Mouse (Mus musculus) lung, embryonic 16.5 days (tissue): ENCODE measurements at regions not wholly inside any gene's neighbourhood (a gene's known extent, or its start where the extent isn't known, plus 50 kb on each side); places are given as distances from the start of the nearest gene placed in this dataset.

ENCODE experiments used
- ATAC-seq: fragments of 200-750 bp; cut with Nextera tagmentation; 2 replicates; pipeline ENCODE4 v1.8.0; 2017; ENCODE audit warnings: low read depth, mild to moderate bottlenecking, moderate library complexity
- H3K27ac ChIP-seq: fragments of 300-500 bp; sonication (generic); 2 replicates; pipeline ENCODE4 v1.5.1; 2014; ENCODE audit warnings: mild to moderate bottlenecking, control low read depth, low read length
- H3K27me3 ChIP-seq: fragments of 300-500 bp; sonication (generic); 2 replicates; pipeline ENCODE4 v1.6.1; 2014; ENCODE audit warnings: low read depth, low read length, mixed read lengths; ENCODE audit not compliant: control insufficient read depth, insufficient read depth
- H3K36me3 ChIP-seq: fragments of 300-500 bp; sonication (generic); 2 replicates; pipeline ENCODE4 v1.6.1; 2014; ENCODE audit warnings: low read length; ENCODE audit not compliant: control insufficient read depth, insufficient read depth
- H3K4me1 ChIP-seq: fragments of 300-500 bp; sonication (generic); replicated peaks from 2 replicates; pipeline ENCODE4 v1.6.1; 2014; ENCODE audit warnings: low read length, mixed read lengths; ENCODE audit not compliant: control insufficient read depth, insufficient read depth
- H3K4me2 ChIP-seq: fragments of 300-500 bp; sonication (generic); 2 replicates; pipeline ENCODE4 v1.6.1; 2014; ENCODE audit warnings: low read depth, low read length, control low read depth
- H3K4me3 ChIP-seq: fragments of 300-500 bp; sonication (generic); 2 replicates; pipeline ENCODE4 v1.5.1; 2014; ENCODE audit warnings: mild to moderate bottlenecking, low read length, control low read depth
- H3K9ac ChIP-seq: fragments of 300-500 bp; sonication (generic); 2 replicates; pipeline ENCODE4 v1.6.1; 2014; ENCODE audit warnings: low read length, control low read depth
- H3K9me3 ChIP-seq: fragments of 300-500 bp; sonication (generic); 2 replicates; pipeline ENCODE4 v1.6.1; 2016; ENCODE audit warnings: low read length; ENCODE audit not compliant: control insufficient read depth
- WGBS: fragments of 180-500 bp; shearing (Covaris S2); extraction: QIAGEN DNeasy Blood & Tissue Kit; methylation state at CpG from one replicate; pipeline ENCODE4 v1.1.7; 2014; 5-methylcytosine and 5-hydroxymethylcytosine counted together

DNA sequence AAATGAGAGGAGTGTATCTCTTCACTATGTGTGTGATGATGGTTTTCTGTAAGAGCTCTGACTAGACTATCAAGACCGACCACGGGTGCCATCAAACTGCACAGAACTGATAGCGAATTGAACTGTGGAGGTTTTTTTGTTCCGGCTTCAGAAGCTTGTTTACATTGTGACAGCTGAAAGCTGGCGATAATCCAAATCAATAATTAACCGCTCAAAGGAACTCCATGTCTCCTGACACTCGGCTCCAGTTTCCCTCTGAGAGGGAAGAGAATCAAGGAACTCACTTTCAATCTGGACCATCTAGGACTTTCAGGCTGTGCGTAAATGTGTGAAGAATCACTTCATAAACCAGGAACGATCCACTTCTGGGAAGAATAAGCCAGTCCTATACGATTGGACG is 289.0 kb upstream of the Syt1 start:
- H3K9ac ChIP-seq = no peak overlapping the region
- H3K27ac ChIP-seq = no peak overlapping the region
- H3K9me3 ChIP-seq = no peaks in the 10 kb centered on the region
- no peaks in the 10 kb centered on the region for H3K4me1 ChIP-seq
- peak overlapping the region; percentile 29; the same call in 1 of the 2 replicates for H3K4me2 ChIP-seq
- no peak overlapping the region for H3K4me3 ChIP-seq
- peak; percentile 23; the same call in 1 of the 2 replicates for ATAC-seq
- H3K27me3 ChIP-seq = no peaks in the 10 kb centered on the region
- WGBS = 16% methylated on average over 11 of the region's 11 CpGs
- no peaks in the 10 kb centered on the region for H3K36me3 ChIP-seq

DNA sequence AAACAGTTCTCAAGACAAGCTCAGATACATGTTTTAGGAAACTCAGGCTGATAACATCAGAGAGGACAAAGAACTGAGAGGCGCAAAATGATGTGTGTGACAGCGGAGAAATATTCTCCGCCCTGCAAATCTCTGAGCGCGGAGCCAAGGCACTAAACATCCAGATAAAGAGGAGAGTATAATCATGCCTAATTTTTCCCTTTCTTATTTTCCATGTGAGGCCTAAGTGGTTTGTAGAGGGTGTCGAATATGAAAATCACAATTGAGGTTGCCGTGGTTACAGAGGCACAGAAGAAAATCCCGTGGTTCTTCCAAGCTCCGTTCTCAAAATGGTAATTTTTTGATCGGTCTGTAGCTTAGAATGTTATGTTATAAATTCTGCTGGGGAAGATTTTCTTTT is 272.6 kb upstream of the Syt1 start:
- no peaks in the 10 kb centered on the region for H3K36me3 ChIP-seq
- no peak overlapping the region for H3K9ac ChIP-seq
- H3K4me3 ChIP-seq = no peak overlapping the region
- 68% methylated on average over 10 of the region's 10 CpGs for WGBS
- no peaks in the 10 kb centered on the region for H3K27me3 ChIP-seq
- no peaks in the 10 kb centered on the region for H3K9me3 ChIP-seq
- H3K27ac ChIP-seq = peak overlapping the region; percentile 8; the same call in 1 of the 2 replicates
- no peaks in the 10 kb centered on the region for H3K4me1 ChIP-seq
- ATAC-seq = peak; percentile 31; the same call in 1 of the 2 replicates
- no peak overlapping the region for H3K4me2 ChIP-seq

DNA sequence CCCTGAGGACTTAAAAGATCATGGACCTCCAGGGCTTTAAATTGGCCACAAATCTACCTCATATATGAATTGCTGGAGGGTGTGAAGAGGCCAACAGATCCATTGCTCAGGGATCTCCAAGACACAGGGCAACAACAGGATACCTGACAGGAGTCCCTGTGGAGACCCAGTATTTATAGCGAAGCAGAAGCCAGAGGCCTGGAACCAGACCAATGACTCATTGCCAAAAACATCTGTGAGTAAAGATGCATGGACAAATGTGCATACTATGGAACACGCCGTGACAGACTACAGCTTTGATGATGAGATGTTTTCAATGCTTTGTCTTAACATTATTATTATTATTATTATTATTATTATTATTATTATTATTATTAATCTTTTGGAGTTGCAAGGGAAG is 239.0 kb upstream of the Syt1 start:
- no peaks in the 10 kb centered on the region for H3K27me3 ChIP-seq
- H3K4me3 ChIP-seq = no peak overlapping the region
- H3K36me3 ChIP-seq = no peaks in the 10 kb centered on the region
- no peak overlapping the region for H3K27ac ChIP-seq
- no peak overlapping the region for H3K4me2 ChIP-seq
- H3K4me1 ChIP-seq = no peaks in the 10 kb centered on the region
- no peaks in the 10 kb centered on the region for H3K9me3 ChIP-seq
- ATAC-seq = no peak
- no peak overlapping the region for H3K9ac ChIP-seq
- WGBS = 84% methylated on average over 3 of the region's 3 CpGs

DNA sequence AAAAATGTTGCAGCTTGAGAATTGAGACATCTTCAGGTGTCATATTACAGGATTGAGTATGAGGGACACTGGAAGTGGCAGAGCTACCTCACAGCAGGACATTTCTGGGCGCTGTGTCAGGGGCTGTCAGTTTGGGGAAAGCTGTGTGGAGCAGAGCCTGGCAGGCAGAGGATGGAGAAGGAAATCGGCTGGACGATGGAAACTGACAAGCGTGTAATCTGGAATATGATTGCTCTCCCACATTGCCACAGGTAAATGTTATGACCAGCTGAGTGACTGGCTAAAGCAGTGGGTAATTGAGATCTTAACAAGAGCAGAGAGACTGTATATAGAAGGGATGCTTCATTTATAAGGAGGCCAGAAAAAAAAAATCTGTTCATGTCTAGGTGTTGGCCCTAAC is 235.5 kb upstream of the Syt1 start:
- Histone ChIP-seq H3K4me3 (no peak overlapping the region), H3K27me3 (no peaks in the 10 kb centered on the region), H3K4me2 (no peak overlapping the region), H3K9ac (no peak overlapping the region), H3K4me1 (no peaks in the 10 kb centered on the region), H3K9me3 (no peaks in the 10 kb centered on the region), H3K36me3 (no peaks in the 10 kb centered on the region), H3K27ac (no peak overlapping the region)
- no peak for ATAC-seq
- WGBS = 46% methylated on average over 4 of the region's 4 CpGs

DNA sequence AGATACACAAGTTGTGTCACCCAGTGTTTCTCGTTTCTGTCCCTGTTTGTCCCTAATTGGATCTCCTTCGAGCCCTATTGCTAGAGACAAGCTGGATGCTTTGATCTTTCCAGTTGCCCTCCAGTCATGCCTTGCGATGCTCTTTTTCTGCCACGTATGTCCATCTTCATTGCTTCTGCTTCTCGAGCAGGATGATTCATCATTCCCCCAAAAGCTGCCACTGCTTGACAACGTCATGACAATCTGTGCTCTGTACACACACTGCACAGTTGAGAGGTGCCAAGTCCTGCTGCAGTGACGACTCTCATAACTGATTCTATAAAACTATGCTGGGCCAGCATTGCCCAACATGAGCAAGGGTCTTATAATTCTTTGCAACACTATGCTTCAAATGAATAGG is 226.2 kb upstream of the Syt1 start:
- no peak overlapping the region for H3K4me3 ChIP-seq
- H3K36me3 ChIP-seq = no peaks in the 10 kb centered on the region
- H3K9me3 ChIP-seq = no peaks in the 10 kb centered on the region
- no peak overlapping the region for H3K27ac ChIP-seq
- 64% methylated on average over 7 of the region's 7 CpGs for WGBS
- H3K27me3 ChIP-seq = no peaks in the 10 kb centered on the region
- no peaks in the 10 kb centered on the region for H3K4me1 ChIP-seq
- H3K4me2 ChIP-seq = no peak overlapping the region
- no peak overlapping the region for H3K9ac ChIP-seq
- ATAC-seq = no peak

DNA sequence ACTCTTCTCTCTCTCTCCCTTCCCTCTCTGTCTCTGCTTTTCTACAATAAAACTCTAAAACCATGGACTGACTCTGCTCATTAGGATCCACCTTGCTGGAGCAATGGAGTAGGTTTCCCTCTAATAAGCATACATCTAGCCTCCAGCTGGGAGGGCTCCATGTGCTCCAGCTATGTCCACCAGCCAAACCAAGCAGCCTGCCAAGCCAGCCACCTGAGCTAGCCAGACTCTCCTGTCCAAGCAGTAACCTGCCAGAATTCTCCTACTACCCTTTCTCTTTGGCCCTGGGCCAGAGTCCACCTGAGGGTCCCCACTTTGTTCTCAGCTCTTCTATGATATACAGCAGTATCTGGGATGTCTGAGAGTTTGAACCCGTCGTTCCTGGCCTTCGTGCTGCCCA is 216.2 kb upstream of the Syt1 start:
- Histone ChIP-seq H3K36me3 (no peaks in the 10 kb centered on the region), H3K9me3 (no peaks in the 10 kb centered on the region), H3K9ac (no peak overlapping the region), H3K27me3 (no peaks in the 10 kb centered on the region), H3K4me2 (no peak overlapping the region), H3K27ac (no peak overlapping the region), H3K4me3 (no peak overlapping the region), H3K4me1 (no peaks in the 10 kb centered on the region)
- 86% methylated on average over 3 of the region's 3 CpGs for WGBS
- no peak for ATAC-seq

DNA sequence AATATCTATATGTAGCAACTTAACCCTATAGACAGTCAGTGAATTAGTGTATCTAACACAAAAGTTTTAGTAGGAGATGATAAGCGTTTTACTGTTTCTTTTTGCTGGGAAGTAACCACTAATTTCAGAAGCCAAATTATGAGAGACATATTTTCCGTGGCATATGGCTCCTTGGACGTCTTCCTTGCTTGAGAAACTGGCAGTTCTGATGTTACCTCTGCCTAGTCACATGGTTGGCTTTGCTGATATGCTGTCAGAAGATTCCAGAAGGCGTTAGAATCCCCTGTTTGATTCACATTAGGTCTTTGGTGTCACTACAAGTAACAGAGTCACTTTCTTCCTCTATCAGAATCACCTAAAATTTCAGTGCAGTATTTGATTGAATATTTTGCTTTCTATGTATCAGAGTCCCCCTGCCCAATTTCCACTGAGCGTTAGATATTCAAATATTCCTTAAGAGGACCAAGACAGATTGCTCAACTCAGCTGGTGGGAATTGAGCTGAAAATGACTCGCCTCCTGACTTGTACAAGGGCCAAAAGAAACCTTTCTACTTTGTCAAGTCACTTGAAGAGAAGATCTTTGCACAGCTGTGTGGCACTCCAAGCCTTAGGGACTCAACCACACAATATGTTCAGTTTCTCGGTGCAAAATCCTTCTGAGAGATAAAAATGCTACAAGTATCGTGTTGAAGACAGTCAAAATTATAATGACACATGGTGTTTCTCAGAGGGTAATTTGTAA is 178.2 kb upstream of the Syt1 start:
- WGBS = 55% methylated on average over 8 of the region's 8 CpGs
- no peak overlapping the region for H3K27ac ChIP-seq
- ATAC-seq = no peak

DNA sequence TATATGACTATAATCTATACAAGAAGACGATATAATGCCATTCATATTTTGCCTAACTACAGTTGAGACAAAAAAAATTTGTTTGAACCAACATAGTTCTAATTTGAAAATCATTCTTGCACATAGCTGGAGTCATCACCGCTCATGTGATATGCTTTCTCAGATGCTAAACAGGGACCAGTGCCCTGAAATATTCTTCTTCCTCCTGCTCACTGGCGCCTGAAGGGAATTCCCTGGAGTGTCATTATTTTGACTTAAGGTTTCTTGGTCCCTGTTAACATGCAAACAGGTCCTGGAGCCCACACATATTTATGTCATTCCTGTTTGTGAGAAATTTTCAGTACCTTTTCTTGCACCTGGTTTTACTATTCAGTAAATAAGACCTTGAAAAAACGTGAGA is 177.5 kb upstream of the Syt1 start:
- WGBS = 75% methylated on average over 4 of the region's 4 CpGs
- Histone ChIP-seq H3K36me3 (no peaks in the 10 kb centered on the region), H3K27ac (no peak overlapping the region), H3K4me1 (no peaks in the 10 kb centered on the region), H3K4me3 (no peak overlapping the region), H3K9me3 (no peaks in the 10 kb centered on the region), H3K27me3 (no peaks in the 10 kb centered on the region), H3K4me2 (no peak overlapping the region), H3K9ac (no peak overlapping the region)
- no peak for ATAC-seq

More for the DNA sequence above, 178.2 kb upstream of the Syt1 start:
- H3K4me3 ChIP-seq = no peak overlapping the region
- no peak overlapping the region for H3K9ac ChIP-seq
- H3K27me3 ChIP-seq = no peaks in the 10 kb centered on the region
- H3K4me2 ChIP-seq = no peak overlapping the region
- no peaks in the 10 kb centered on the region for H3K9me3 ChIP-seq
- H3K36me3 ChIP-seq = no peaks in the 10 kb centered on the region
- no peaks in the 10 kb centered on the region for H3K4me1 ChIP-seq

DNA sequence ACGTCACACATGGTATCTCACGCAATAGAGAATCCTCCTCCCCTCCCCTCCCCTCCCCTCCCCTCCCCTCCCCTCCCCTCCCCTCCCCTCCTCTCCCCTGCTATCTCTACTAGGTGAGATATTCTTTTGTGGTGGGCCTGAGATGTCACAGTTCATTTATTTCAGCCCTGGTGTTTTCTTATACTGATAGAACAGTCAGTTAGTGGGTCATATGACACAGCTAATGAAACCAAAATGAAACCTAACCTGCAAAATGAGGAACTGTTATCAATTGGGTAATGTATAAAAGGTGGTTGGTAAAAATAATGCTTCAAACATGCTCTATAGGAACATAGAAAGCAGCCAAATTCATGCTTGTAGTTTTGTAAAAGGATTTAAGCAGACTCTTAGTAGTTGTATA is 174.5 kb upstream of the Syt1 start:
- Histone ChIP-seq H3K27ac (no peak overlapping the region), H3K36me3 (no peaks in the 10 kb centered on the region), H3K9me3 (no peaks in the 10 kb centered on the region), H3K27me3 (no peaks in the 10 kb centered on the region), H3K4me2 (no peak overlapping the region), H3K4me3 (no peak overlapping the region), H3K9ac (no peak overlapping the region), H3K4me1 (no peaks in the 10 kb centered on the region)
- no peak for ATAC-seq
- 31% methylated on average over 2 of the region's 2 CpGs for WGBS

DNA sequence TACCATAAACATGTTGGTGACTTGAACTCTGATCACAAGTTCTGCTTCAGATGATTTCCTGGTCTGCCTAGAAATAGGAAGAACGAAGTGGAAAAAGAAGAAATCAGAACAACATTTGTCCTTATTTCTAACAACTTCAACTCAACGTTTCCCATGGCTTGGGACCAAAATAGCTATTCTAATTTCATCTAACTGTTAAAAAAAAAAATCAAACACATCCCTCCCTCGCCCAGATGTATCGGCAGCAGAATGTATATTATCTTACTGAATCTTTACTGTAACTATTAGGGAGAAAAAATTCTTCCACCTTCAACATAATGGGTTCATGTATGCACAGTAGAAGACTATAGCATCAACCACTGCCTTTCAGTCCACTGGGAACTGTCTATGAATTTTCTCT is 169.7 kb upstream of the Syt1 start:
- no peak overlapping the region for H3K4me2 ChIP-seq
- no peak overlapping the region for H3K9ac ChIP-seq
- H3K36me3 ChIP-seq = no peaks in the 10 kb centered on the region
- ATAC-seq = no peak
- H3K27ac ChIP-seq = no peak overlapping the region
- 74% methylated on average over 4 of the region's 4 CpGs for WGBS
- no peak overlapping the region for H3K4me3 ChIP-seq
- no peaks in the 10 kb centered on the region for H3K27me3 ChIP-seq
- H3K4me1 ChIP-seq = no peaks in the 10 kb centered on the region
- H3K9me3 ChIP-seq = no peaks in the 10 kb centered on the region
